Mouse (Mus musculus) E14TG2a.4 (cell line): ENCODE results near the gene Gm29735.

Experiments used
- CTCF ChIP-seq: conservative IDR thresholded peaks from 2 replicates; pipeline ENCODE4 v1.5.1; 2014; ENCODE audit warnings: low read length
- POU5F1 ChIP-seq: IDR thresholded peaks from 2 replicates; pipeline ENCODE4 v1.6.1; 2014; ENCODE audit warnings: low read length, borderline replicate concordance

GRCm38 (mm10) chr7:142144507-142144906 lies 12.4 kb downstream of the Gm29735 start, which contains the start of gene Gm45337:
- TF ChIP-seq CTCF (no peak), POU5F1 (no peak)
